Mouse (Mus musculus): ENCODE data around the gene Pcgf3.

Pcgf3 gene

DNA sequence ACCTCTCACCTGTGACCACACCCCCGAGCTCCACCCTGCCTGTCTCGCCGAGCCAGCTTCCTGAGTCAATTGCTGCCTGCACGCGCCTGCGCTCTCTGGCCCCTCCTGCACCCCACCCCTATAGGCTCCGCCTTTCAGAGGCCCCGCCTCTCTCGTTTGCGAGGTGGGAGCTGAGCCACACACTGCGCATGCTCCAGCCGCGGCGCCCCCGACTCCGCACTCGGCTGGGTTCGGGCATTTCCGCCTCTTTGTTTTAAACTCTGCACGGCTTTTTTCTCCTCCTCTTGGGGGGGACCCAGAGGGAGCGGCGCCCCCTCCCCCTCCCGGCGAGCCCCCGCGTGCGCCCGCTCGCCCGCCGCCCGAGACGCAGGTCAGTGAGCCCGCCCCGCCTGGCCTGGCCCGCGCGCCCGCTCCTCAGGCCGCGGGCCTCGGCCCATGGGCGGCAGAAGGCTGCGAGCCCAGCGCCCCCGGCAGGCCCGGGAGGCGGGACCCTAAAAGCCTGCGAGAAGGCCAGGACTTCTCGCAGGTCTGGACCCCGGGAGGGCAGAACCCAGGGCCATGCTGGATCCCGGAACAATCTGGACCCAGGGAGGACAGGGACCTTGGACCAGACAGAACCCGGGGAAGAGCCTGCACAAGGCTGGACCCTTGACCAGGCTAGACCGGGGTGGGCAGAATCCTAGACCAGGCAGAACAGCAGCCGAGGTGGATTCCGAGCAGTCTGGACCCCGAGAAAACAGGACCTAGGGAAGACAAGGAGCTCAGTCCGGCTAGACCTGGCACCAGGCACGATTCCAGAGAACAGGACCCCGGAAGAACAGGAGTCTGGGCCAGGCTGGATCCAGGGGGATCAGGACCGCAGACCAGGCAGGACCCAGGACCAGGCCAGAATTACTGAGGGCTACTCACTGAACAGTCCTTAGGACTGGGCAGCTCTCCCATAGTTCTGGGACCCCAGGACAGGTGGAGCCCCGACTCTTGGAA is at the start of gene Pcgf3:
Gene Pcgf3 (plus strand): TSS at position 151 of the 984 bp plus-strand sequence.
- DNase-seq, result peak; percentile 100

GRCm38 (mm10) chr5:108414711-108415110 is 46.3 kb upstream of the Pcgf3 start:
- no peak for DNase-seq

DNA sequence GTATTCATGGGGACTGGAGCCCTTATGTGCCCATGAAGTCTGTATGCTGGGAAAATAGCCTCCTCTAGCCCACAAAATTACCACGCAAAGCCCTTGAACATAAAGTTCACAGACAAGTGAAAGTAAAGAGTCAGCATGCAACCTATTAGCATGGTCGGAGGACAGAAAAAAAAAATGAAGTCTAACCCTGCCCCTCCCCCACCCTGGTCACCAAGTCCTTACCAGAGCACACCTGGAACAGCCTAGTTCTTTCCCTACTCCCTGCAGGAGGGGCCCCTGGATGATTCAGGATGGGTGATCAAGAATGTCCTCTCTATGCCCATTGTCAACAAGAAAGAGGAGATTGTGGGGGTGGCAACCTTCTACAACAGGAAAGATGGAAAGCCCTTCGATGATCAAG is 38.3 kb upstream of the Pcgf3 start:
- no peak for DNase-seq

DNA sequence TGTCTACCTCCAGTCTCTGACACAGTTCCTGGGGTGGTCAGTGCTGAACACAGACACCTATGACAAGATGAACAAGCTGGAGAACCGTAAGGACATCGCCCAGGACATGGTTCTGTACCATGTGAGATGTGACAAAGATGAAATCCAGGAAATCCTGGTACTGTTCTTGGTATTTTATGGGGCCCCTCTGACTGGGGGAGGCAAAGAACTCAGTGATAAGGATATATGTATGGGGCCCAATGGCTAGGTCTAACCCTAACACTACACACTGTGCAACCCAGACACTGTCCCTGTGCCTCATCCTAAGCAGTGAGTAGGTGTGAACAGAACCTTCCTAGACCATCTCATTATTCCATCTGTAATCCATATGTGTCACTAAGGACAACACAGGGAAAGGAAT is 37.6 kb upstream of the Pcgf3 start:
- no peak for DNase-seq

DNA sequence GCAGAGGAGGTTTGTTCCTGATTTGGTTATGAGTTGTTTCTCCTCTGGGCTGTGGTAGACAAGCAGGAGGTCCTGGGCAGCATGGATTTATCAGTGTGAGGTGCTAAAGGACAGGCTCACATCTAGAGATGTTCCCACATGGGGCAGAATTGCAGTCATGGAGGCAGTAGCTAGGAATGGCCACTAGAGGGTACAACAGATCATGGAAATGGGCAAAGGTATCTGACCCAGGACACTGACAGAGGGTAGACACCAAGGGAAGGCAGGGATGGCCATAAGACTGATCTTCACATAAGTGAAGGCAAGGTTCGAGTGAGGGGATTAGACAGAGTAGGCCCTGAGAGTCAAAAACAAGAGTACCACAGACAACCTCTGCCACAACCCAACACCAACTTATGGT is 33.8 kb upstream of the Pcgf3 start:
- peak; percentile 58 for DNase-seq

DNA sequence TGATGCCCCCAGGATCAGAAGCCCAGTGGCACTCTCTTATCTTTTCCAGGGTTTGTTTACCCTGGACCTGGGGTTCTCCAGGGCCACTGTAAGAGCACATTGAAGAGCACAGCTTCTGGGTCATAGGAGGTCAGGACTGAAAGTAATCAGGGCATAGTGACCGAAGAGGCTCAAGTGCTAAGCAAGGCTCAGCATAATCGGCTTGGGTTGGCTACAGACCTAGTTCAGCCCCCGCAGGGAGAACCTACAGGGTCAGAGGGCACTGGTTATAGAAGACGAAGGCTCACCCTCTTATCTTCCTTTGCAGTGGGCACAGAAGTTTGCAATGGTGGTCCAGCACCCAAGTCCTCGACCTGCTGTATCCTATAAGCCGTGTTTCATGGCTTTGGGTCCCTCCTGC is 29.8 kb upstream of the Pcgf3 start:
- no peak for DNase-seq

DNA sequence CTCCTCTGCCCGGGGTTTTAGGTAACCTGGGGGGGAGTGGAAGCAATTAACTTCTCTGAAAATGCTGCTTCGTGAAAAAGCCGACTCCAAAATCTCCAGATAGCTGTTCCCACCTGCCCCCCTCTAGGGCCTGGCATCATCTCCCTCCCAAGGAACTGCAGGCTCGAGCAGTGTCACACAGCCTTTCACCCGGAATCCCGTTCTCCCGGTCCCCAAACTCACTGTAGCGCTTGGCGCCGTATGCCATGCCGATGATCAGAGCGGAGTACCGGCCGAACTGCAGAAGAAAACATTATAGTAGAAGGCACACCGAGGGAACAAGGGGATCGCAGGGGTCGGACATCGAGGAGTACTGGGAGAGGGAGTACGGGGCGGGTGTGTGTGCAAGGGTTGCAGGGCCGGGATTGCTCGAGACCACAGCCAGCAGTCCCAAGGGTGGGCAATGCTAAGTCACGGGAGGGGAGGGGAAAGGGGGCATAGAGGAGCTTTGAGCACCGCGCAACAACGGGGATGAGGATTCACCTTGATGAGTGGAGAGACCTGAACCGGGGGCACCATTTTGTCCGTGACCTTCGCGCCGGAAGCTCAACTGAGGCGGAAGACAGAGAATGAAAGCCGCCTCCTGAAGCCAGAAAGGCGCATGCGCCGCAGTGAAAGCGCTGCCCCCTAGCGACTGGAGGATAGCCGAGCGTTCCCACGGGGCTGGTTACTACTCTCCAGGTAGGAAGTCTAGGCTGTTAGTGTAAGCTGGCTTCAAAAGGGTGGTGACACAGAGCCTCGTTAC is 27.0 kb upstream of the Pcgf3 start, which contains the start of gene Atp5k:
Gene Atp5k (minus strand): TSS at position 645 of the 784 bp plus-strand sequence.
- peak; percentile 95 for DNase-seq

- DNase-seq, result no peak
These were observed 24.9 kb upstream of the Pcgf3 start for GRCm38 (mm10) chr5:108436101-108436500.

DNA sequence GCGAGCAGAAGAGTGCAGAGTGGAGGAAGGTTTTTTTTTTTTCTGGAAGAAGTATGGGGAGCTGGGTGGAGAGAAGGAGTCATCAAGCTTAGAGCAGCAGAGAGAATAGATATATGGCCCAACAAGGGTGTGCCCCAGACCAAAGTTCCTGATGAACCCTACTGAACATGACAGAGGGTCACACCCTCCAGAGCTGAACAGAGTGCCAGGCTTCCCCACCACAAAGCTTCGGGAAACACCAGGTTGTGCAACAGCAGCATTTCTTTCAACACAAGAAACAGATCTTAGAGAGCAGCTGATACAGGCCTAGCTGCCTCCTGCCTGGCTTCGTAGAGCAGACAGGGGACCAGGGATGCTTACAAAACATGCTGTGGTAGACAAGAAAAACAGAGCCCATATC is 14.1 kb upstream of the Pcgf3 start:
- DNase-seq, result no peak

GRCm38 (mm10) chr5:108447857-108448256 is 13.2 kb upstream of the Pcgf3 start:
- DNase-seq, result no peak

DNA sequence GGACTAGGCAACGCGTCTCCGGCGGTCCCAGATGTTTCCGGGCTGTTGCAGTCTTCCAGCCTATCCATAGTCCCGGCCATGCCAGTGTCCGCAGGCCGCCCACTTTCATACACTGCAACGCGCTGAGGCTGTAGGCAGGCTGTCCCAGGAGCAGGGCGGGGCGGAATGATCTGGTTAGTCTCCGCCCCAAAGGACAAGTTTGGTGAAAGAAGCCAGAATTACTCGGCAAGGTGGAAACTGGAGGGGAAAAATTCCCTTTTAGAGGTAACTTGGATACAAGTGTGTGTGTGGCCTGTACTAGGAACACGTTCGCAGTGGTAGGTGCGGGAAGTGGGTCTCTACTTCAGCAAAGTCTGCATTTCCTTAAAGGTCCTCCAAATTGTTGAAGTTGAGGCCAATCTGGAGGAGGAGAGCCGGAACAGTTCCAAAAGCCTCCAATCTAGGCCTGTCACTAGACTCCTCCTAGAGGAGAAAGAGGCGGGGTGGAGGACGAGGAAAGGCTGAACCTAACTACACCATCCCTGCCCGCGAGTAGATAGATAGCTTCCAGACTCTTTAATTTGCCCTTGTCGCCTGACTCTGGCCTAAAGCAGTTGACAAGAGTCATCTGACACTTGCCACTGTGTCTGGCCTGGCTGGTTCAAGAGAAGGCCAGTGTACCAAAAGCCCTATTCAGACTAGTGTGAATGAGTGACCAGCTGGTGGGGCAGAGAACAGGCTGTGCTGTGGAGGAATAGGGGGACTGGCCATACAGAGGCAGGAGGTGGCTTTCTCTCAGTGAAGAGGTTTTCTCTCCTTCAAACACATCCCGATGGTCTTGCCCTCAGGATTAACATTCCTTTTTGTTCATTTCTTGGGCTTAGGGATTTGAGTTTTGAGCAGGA is 12.0 kb upstream of the Pcgf3 start, which contains the start of gene Mfsd7a:
Gene Mfsd7a (minus strand): TSS at position 107 of the 884 bp plus-strand sequence.
- DNase-seq, result no peak

- no peak for DNase-seq
These were observed 10.0 kb upstream of the Pcgf3 start for GRCm38 (mm10) chr5:108450837-108451540.

GRCm38 (mm10) chr5:108451611-108452010 is 9.4 kb upstream of the Pcgf3 start:
- no peak for DNase-seq

DNA sequence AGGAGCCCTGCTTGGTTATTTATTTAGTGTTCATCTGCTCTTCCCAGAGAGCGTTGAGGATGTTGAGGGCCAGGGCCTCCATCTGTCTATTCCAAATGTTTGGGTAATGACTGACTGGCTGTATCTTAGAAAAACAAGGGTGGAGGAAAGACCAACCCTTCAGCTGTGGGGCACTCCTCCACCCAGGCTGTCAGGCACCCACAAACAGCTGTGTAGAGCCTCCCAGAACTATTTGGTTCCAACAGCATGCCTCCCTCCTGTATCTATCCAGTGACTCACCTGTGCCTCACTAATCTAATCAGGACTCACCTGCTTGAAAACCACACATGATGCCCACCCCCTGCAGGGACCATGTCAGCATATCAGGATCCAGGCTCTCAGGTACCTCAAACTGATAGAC is 8.6 kb upstream of the Pcgf3 start:
- no peak for DNase-seq

GRCm38 (mm10) chr5:108454094-108454493 is 6.9 kb upstream of the Pcgf3 start:
- DNase-seq, result no peak

GRCm38 (mm10) chr5:108458706-108459105 is 2.3 kb upstream of the Pcgf3 start:
- DNase-seq, result peak; percentile 63

- peak; percentile 25 for DNase-seq
These were observed 571 bp upstream of the Pcgf3 start for GRCm38 (mm10) chr5:108460461-108460860.

DNA sequence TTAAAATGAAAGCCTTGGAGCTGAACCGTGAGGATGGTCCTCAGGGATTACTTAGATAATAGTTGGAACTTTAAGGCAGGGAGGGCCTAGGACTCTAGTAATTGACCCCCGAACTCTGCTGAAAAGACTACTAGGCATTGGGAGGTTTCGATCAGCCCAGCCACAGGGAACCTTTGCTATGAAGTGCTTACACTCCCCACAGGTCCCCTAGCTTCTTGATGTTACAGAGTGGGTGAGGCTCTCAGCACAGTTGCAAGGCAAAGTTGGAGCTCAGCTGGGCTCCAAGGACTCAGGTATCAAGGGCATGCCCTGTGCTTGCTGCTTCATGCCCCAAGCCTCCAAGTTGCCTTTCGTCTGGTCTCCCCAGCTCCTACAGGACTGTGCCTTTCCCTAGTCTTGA is 1.4 kb downstream of the Pcgf3 start:
- DNase-seq, result peak; percentile 25

- no peak for DNase-seq
These were observed 4.3 kb downstream of the Pcgf3 start for GRCm38 (mm10) chr5:108465131-108465891.

- DNase-seq, result no peak
These were observed 5.6 kb downstream of the Pcgf3 start for GRCm38 (mm10) chr5:108466647-108467046.

- DNase-seq, result no peak
These were observed 8.6 kb downstream of the Pcgf3 start for GRCm38 (mm10) chr5:108469617-108470016.

Measured in thymus, postnatal 14 days (tissue).